Mouse (Mus musculus): ENCODE measurements around the gene Cox18. TPM values are rescaled to one million over a fixed set of nuclear protein-coding genes. Genes with fewer than 3 reads are reported as not detected.
A peak's percentile ranks its signal among the peaks of the same experiment; 100 is the strongest.
"Not testable (repeated sequence)": the region's sequence is repeated elsewhere in the genome, so short reads cannot be mapped to it uniquely, and the experiment has no call there.

Cox18 gene
- total RNA-seq (2021), result 10 to 100 TPM; 24.3 to 25.9 TPM

DNA sequence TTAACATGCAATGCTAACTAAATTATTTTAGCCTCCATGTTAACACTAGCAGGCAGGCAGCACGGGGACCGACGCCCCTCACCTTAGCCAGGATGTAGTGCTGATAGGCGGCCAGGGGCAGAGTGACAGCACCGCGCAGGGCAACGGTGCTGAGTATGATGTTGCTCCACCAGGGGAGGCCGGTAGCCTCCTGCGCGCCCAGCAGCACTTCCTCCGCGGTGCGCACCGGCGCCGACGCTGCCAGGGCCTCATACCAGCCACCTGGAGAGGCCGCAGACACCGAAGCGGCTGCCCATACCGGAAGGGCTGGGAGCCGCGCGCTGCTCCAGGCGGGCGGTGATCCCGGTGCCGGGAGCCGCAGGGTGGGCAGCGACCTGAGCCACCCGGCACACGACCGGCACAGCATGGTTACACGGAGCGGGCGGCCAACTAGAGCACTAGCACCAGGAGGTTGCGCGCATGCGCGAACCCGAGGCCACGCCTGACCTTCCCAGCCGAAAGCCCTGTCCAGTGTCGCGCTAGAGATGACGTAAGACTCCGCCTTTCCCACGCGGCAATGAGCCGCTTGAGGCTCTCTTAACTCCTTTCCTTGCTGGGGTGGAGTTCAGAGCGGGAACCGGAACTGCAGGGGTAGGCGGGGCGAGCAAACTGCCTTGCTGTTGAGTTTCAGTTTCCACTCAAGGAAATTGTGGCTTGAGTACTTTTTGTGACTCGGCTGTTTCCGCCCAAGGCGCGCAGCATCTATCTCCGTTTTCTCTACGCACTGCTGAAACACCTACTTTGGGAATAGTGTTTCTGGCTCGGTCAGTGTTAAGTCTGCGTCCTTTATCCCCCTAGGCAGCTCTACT is at the start of gene Cox18:
Gene Cox18, minus strand, starts transcription at position 468 of the 848 bp plus-strand sequence.
- peak; percentile 97 to 98 for DNase-seq (ENCODE audit: extremely low spot score in 1 of 2, low spot score in 1 of 2)

DNA sequence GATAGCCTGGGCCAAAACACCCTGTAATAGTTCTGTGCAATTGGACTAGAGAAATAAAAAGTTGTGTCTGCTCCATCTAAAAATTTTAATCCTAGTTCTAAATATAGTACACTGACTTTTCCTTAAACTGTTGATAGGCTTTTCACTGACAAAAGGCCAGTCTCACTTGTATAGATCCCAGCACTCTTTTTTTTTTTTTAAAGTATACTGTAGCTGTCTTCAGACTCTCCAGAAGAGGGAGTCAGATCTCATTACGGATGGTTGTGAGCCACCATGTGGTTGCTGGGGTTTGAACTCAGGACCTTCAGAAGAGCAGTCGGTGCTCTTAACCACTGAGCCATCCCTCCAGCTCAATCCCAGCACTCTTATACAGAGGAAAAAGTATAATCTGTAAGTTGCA is 38.4 kb upstream of the Cox18 start:
- not testable (repeated sequence) for DNase-seq (ENCODE audit: extremely low spot score in 1 of 2, low spot score in 1 of 2)

DNA sequence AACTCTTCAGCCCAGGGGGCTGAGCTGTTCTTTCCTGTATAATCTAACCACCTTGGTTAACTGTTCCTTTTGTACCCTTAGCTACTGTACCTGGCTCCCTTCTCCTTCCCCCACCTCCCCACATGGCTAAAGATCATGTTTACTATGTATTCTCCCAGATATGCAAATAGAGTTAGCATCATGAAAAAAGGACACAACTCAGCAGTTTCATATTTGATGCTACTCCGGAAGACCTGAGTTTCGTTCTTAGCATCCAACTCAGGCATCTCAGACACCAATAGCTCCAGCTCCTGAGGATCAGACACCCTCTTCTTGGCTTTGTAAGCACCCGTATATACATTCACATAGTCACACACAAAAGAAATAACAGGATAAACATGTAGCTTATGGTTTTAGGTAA is 33.2 kb upstream of the Cox18 start:
- no peak for DNase-seq (ENCODE audit: extremely low spot score in 1 of 2, low spot score in 1 of 2)

DNA sequence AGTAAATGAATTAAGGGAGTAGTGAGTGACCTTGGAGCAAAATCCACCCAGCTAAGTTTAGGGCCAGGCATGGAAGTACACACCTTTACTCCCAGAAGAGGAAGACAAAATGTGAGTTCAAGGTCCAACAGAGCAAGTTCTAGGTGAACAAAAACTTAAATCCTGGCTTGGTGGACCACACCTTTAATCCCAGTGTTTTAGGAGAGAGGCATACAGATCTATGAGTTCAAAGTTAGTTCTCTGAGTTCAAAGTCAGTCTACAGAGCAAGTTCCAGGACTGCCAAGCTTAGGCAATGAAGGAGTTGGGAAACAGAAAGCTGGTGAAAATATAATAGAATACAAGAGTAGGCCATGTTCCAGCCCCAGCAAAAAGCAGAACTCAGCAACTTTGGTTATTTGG is 23.7 kb upstream of the Cox18 start:
- DNase-seq (ENCODE audit: extremely low spot score in 1 of 2, low spot score in 1 of 2), result no peak

DNA sequence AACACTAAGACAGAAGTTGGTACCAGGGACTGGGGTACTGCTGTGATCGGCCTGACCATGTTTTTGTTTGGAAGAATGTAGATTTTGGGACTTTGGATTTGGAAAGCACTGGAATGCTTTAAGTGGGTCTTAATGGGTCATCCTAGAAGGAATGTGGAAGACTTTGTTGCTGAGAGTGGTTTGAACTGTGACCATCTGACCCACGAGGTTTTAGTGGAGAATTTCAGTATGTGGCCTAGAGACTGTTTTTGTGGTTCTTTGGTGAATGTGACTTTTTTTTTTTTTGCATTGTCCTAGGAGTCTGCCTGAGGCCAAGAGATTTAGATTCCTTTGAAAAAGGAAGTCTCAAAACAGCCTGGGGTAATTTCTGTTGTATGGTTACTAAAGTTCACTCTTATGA is 23.2 kb upstream of the Cox18 start:
- no peak for DNase-seq (ENCODE audit: extremely low spot score in 1 of 2, low spot score in 1 of 2)

DNA sequence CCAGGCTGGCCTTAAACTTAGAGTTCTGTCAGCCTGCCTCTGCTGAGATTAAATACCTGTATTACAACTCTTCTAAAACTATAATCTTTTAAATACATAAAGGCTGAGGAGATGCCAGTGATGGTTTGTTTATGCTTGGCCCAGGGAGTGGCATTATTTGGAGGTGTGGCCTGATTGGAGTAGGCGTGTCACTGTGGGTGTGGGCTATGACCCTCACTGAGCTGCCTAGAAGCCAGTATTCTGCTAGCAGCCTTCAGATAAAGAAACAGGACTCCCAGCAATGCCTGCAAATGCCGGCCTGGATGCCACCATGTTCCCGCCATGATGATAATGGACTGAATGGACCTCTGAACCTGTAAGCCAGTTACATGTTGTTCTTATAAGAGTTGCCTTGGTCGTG is 22.8 kb upstream of the Cox18 start:
- no peak for DNase-seq (ENCODE audit: extremely low spot score in 1 of 2, low spot score in 1 of 2)

DNA sequence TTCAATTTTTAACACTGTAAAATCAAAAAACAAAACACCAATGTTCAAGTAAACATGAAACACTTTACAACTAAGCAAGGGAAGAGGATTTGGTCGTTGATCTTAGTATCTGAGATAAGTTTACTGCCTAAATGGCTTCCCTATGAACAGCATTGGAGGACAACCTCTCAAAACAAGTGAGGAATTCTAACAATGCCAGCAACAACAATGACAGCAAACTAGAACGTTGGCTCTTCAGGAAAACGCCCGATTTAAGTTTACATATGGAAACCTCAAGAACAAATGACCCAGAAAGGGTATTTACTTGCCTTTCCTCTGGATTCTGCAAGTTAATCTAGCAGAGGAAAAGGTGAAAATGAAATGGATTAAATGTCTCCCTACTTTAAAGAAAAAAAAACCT is 21.6 kb upstream of the Cox18 start:
- no peak for DNase-seq (ENCODE audit: extremely low spot score in 1 of 2, low spot score in 1 of 2)

DNA sequence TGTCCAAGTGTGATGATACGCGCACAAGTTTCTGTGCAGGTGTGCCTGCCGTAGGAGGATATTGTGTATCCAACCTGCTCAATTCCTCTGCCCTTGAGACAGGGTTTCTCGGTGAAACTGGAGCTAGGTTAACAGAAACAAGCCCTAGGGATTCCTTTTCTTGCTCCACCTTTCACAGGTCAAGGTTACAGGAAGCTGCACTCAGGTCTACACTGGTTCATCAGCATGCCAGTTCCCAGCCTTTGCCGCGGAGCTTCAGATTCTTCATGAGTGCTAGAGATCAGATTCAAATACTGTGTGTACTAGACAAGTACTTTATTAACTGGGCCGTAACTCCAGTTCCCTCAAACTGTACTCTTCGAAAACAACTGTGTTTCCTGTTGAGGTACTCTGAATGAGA is 11.4 kb upstream of the Cox18 start:
- no peak for DNase-seq (ENCODE audit: extremely low spot score in 1 of 2, low spot score in 1 of 2)

DNA sequence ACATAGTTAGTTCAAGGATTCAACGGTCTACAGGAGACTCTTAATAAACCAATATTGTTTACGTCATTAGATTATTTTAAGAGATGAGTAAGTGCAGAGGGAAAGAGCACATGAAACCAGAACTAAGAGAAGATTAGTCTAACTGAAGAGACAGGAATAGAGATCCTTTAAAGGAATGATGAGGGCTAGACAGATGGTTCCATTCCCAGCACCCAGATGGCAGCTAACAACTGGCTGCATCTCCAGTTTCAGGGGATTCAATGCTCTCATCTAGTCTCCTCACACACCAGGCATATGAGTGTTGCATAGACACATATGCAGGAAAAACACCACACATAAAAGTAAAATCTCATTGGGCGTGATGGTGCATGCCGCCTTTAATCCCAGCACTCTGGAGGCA is 9.5 kb upstream of the Cox18 start:
- no peak for DNase-seq (ENCODE audit: extremely low spot score in 1 of 2, low spot score in 1 of 2)

DNA sequence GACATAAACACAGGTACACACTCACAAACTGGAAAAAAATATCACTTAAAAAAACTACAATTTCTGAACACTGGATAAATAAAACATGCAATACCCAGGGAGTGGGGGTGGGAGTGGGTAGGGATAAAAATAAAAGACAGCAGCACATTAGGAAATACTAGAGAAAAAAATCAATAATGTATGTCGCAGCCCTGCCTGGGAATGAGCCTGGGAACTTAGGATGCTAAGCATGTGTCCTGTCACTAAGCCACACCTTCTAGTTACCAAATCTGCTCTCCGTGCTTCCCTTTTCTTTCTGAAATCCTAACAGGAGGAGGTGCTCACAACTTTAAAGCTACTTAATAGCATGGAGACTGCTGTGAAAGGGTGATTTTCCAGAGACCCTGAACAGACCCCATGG is 6.0 kb upstream of the Cox18 start:
- no peak for DNase-seq (ENCODE audit: extremely low spot score in 1 of 2, low spot score in 1 of 2)

DNA sequence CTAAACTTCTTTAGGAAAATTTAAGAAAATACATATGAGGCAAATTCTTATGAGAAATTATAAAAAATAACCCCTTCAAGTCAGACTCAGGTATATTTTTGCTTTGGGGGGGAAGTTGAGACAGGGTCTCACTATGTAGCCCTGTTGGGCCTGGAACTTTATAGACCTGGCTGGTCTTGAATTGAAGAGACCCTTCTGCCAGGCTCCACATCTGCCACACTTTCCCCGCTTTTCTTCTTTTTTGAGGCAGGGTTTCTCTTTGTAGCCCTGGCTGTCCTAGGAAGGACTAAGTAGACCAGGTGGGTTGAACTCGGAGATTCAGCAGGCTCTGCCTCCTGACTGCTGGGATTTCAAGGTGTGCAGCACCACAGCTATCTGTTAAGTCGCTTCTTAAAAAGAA is 2.9 kb upstream of the Cox18 start:
- DNase-seq (ENCODE audit: extremely low spot score in 1 of 2, low spot score in 1 of 2), result no peak

DNA sequence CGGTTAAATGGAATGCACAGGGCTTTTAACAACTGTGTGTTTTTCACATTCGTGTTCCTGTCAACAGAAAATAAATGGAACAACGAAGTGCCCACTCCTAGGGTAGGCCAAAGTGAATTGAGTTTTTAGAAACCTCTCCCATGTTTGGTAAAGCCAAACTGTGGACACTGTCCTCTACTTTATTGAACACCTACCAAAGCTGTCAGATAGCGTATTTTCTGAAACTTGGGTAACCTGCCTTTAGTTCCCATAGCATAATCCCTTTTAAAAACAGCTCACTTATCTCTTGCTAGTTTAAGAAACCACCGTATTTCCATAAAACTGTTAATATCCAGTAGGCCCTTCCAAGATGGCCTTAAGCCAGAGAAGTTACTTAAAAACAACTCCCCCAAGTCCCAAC is 929 bp upstream of the Cox18 start:
- DNase-seq (ENCODE audit: extremely low spot score in 1 of 2, low spot score in 1 of 2), result no peak

DNA sequence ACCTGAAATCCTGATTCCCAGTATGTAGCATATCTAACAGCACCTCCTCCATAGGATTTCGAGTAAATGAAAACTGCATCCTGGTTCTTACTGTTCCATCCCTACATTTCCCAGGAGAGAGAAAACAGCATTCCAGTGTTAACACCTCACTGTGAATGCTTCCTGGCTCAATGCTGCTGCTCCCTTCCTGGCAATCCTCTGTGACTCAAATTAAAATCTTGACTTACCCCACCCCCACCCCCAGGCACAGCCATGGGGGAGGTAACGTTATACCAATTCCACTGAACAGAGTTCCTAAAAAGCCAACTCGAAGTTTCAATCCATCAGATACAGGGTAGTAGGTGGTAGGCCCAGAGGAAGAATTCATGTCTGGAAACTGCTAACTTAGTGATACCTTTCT is 864 bp downstream of the Cox18 start:
- no peak for DNase-seq (ENCODE audit: extremely low spot score in 1 of 2, low spot score in 1 of 2)

DNA sequence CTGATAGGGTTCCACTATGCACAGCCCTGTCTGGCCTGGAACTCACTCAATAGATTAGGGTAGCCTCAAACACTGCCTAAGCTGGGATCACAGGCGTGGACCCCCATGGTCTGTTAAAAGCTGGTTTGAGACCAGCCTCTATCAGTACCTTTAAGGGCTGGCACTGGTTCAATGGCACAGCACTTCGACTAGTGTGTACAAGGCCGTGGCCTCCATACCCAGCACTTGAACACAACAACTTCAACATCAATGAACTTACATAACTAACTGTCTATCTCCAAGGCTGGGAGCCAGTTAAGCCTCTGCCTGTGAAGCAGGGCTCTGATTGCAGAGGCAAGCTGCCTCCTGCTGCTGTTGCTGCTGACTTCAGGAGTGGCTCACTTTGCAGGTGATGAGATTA is 6.0 kb downstream of the Cox18 start:
- no peak for DNase-seq (ENCODE audit: extremely low spot score in 1 of 2, low spot score in 1 of 2)

DNA sequence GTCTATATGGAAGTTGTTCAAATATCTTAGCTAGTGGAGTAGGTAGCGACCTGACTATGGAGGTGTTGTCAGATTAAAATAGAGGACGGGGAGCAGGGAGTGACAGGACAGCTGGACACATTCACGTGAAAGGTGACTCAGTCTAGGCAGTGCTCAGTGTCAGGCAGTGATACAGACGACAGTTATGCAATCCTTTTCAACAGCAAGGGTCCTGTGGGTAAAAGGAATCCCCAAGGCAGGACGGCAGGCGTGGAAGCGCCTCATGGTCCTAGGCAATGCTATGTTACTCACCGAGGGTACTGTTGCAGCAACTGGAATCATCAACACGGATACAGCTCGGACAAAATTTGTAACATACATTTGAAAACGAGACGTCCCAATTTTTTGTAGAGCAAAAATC is 6.6 kb downstream of the Cox18 start:
- no peak for DNase-seq (ENCODE audit: extremely low spot score in 1 of 2, low spot score in 1 of 2)

DNA sequence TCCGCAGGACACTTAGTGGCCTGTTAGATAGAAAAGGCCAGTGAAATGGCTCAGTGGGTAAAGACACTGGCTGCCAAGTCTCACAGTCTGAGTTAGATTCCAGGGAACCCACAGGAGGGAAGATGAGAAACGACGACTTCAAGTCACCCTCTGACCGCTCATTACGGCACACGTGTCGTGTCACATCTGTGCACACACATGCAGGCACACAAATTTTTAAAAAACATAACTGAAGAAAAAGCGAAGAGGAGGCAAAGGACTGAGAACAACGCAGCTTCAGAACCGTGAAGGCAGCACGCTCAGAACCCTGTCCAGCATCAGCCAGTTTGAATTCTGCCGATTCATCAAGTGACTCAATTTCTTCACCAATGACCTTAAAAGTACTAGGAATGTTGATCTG is 10.4 kb downstream of the Cox18 start:
- no peak for DNase-seq (ENCODE audit: extremely low spot score in 1 of 2, low spot score in 1 of 2)

DNA sequence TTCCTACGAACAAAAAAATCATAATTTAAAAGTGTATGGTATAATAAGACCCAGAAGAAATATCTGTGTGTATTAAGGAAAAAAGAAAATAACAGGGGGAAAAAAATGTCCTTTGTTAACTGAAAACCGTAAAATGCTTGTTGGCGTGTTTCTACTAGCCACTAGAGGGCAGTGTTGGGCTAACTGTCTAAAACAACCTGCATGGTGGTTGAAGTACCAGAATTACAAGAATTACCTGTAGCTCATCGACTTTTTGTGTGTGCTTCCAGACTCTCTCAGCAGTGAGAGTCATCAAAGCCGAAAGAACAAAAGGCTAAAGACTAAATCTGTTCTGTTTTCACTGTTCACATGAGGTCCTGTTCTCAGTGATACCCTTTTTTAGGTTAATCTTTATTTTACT is 20.6 kb downstream of the Cox18 start:
- DNase-seq (ENCODE audit: extremely low spot score in 1 of 2, low spot score in 1 of 2), result peak in 1 of 2 experiments; percentile 21

DNA sequence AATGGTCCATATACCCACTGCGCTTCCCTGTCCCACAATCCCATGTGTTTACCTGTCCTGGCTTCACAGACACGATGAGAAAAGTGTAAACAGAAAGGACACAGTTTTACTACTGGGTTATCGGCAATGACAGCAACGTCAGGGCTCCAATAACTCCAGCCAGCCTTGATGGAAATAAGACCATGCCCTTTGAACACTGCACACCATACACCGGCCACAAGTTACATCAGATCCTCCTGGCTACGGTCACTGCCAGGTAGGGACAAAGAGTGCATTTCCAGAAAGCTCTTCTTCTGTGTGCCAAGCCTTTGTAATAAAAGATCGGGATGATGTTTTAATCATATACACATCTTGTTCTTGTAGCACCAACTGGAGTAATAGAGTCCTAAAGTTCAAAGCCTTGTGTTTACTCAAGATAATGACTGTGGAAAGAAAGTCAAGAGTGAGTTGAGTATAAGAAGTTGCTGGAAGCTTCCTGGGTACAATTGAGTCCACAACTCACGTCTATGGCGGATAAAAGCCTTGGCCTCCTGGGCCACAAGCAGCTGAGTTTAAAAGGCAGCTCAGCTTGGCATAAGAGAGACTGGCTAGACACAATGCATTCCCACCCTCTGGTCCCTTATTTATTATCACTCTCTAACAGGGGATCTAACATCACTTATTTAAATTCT is 21.2 kb downstream of the Cox18 start:
- DNase-seq (ENCODE audit: extremely low spot score in 1 of 2, low spot score in 1 of 2), result no peak

DNA sequence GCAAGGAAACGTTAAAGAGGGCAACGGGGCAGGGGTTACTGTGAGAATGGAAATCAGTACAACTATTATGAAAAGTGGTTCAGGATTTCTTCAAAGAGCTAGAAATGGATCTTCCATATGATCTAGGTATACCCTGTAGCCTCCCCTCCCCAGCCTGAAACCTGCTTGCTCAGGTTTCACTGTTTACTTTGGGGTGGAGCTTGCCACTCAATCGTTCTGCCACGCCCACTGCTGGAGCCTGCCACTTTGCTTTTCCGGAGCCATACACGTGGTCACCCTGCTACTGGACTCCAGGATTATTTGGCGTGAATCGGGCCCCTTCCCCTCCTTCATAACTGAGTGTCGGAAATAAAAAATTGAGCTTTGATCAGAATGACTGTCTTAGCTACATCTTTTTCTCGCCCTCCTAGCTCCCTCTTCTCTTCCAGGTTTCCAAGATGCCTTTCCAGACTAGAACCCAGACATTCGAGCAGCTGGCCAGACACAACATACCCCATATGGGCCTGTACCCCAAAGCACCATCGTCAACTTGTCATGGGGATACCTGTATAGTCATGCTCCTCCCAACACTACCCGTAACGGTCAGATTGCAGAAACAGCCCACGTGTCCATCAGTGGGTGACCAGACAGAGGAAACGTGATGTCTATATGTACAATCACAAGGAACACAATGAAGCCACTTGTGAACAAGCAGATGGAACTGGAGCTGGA is 23.7 kb downstream of the Cox18 start:
- no peak for DNase-seq (ENCODE audit: extremely low spot score in 1 of 2, low spot score in 1 of 2)

DNA sequence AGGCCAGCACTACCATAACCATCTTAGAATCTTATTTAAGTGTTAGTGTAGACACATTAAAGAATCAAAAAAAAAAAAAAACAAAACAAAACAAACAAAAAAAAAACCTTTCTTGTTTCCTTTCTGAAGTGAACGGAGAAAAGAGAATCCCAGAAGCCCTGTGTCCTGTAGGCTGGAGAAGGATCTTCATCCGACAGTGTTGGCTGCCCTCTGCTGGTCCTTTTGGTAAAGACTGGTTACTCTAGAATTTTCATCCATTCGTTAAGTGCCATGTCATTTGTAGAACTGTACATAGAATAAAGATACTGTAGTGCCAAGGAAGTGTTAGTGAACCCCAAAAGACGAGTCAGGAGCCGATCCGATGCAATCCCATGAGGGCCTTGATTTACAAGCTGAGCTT is 29.0 kb downstream of the Cox18 start:
- DNase-seq (ENCODE audit: extremely low spot score in 1 of 2, low spot score in 1 of 2), result peak; percentile 35 to 84

DNA sequence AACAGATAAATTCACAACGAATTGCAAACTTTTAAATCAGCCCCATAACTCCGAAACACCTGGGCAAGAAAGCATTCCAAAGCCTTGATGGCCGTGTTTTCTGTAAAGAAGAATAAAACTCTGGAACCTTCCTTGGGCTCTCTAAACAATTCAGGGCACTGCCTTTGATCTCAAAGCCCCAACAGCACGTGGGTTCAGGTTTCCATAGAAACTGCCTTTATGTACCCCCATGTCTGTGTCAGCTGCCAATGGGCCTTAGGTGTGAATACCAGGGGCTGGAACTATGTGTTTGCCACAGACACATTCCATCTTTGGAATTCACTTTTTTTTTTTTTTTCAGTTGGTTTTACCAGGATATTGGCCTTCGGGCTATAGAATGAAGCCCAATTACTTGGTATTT is 41.0 kb downstream of the Cox18 start:
- no peak for DNase-seq (ENCODE audit: extremely low spot score in 1 of 2, low spot score in 1 of 2)

DNA sequence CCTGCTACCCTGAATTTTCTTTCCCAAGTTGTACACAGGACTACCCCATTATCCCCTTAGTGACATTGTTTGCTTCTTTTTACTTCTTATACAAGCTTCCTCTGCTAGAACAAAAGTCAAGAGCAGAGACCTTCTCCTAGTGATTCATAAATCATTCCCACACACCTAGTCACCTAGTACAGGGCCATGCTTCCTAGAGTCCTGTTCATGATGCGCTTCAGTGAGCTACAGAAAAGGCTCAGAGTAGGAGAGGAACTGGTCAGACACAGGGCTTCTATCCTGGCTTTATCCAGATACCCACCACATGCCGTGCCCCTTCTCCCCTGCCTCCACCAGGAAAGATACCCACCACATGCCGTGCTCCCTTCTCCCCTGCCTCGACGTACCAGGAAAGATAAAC is 44.7 kb downstream of the Cox18 start:
- no peak for DNase-seq (ENCODE audit: extremely low spot score in 1 of 2, low spot score in 1 of 2)

All from layer of hippocampus, postnatal 25 days (tissue).